Mouse (Mus musculus): ENCODE data around the gene Tmem117.

The Tmem117 gene

GRCm38 (mm10) chr15:95029487-95029875 is 400.4 kb downstream of the Tmem117 start:
- DNase-seq (ENCODE audit: low spot score): no peak

GRCm38 (mm10) chr15:95042437-95042836 is 413.4 kb downstream of the Tmem117 start:
- DNase-seq (ENCODE audit: low spot score): no peak

DNA sequence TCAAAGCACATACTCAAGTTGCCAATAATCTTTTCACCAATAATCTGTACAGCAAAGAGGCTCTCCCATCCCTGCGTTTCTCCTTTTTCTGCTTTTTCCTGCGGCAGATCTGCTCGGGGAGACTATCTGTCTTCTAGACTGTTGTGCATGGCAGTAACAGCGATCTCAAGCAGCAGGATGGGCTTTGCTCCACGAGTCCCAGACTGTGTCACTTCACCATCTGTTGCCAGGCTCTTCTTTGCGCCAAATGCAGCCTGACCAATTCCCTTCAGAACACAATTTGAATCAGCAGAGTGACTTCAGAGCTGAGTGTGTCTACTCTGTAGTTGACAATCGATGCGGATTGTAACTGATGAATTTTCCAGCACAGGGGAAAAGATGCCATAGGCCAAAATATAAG is 415.0 kb downstream of the Tmem117 start:
- peak; percentile 40 for DNase-seq (ENCODE audit: low spot score)

DNA sequence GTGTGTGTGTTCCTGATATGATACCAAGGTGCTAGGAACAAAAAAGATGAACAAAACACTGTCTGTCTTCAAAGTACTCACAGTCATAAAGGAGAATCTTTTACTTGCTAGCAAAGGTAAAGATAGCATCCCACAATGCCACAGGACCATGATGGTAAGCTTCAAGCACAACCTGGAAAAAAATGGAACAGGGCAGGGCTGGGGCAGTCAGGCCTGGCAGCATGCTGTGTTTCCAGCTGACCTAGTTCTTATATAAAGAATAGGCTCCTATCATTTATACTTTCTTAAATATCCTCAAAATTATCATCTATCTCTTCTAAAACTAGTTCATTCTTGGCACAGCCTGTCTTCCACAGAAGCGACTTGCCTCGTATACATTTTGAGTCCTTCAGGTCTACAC is 418.5 kb downstream of the Tmem117 start:
- no peak for DNase-seq (ENCODE audit: low spot score)

DNA sequence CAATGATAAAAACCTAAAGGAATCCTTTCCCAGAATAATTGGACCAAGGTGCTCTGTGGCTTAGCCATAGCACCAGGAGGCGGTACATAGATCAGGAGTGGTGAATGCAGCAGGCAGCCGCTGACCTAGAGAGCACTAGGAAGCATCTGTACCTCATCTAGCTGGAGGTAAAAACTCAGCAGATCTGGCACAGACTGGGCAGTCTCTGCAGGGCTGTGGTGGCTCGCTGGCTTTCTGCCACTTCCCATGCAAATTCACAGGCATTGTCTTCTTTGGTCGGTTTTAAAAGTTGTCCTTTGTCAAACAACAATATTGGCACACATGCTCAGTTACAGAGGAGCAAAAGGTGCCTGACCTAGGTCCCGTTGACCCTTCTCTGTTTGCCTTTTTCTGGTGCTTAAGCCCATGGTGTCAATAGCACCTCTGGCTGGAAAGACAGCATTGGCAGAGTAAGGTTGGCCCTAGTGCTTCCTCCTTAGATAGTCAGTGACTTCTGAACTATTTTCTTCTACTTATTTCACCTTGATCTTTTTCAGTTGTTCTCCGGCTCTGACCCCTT is 420.2 kb downstream of the Tmem117 start:
- DNase-seq (ENCODE audit: low spot score): no peak

DNA sequence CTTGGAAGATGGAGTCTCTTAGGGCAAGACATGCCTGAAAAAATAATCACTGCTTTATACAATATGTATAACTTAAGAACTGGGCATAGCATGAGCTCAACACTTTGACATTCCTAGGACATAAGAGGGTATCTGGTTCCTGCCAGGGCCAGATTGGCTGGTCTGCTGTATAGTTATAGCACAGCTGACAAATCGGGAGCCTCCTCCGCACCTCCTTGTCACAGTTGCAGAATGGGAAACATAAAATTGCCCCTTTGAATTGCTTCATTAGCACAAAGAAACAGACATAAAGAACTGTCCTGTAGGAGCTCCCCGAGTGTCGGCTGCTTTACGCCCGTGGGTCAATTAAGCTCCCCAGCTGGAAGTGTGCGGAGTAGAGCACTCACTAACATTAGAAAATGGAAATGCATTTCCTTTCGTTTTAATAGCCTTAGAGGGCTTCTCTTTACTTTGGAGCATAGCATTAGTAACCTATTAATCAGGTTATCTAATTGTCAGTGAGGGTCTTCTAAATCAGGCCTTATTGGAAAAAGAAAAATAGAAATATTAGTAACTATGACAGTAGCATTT is 426.1 kb downstream of the Tmem117 start:
- DNase-seq (ENCODE audit: low spot score): peak; percentile 36

DNA sequence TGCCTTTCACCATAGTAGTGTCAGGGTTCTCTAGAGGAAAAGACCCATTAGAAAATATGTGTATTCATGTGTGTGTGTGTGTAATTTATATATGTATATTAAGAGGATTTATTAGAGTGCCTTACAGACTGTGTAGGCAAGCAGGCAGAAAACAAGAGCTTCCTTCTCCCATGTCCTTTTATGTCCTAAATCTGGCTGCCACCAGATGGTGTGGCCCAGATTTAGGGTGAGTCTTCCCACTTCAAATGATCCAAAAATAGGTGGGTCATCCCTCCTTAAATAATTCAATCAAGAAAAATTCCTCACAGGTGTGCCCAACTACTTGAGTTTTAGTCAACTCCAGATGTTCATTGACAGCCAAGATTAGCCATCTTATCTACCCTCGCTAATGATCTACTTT is 439.0 kb downstream of the Tmem117 start:
- no peak for DNase-seq (ENCODE audit: low spot score)

DNA sequence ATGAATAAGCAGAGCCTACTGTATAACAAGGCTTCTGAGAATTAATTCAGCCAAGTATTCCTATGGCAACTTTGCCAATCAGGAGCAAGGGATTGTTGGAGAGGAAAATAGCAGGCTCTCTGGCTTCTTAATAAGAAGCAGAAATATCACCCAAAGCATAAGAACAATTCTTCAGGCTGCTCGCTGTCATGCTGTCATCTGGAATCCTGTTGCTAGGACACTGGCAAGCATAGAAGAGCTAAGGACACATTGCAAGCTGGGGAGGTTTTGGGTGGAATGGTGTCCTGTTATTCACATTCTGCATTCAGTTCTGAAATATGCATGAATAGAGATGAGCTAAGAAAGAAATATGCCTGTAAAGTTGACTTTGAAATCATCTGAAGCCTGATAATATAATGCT is 439.8 kb downstream of the Tmem117 start:
- DNase-seq (ENCODE audit: low spot score): peak; percentile 39

- DNase-seq (ENCODE audit: low spot score): no peak
These were observed 441.8 kb downstream of the Tmem117 start for GRCm38 (mm10) chr15:95070881-95071280.

- no peak for DNase-seq (ENCODE audit: low spot score)
These were observed 446.3 kb downstream of the Tmem117 start for GRCm38 (mm10) chr15:95075356-95075755.

- no peak for DNase-seq (ENCODE audit: low spot score)
These were observed 452.6 kb downstream of the Tmem117 start for GRCm38 (mm10) chr15:95081654-95082053.

- DNase-seq (ENCODE audit: low spot score): no peak
These were observed 456.9 kb downstream of the Tmem117 start for GRCm38 (mm10) chr15:95085962-95086361.

DNA sequence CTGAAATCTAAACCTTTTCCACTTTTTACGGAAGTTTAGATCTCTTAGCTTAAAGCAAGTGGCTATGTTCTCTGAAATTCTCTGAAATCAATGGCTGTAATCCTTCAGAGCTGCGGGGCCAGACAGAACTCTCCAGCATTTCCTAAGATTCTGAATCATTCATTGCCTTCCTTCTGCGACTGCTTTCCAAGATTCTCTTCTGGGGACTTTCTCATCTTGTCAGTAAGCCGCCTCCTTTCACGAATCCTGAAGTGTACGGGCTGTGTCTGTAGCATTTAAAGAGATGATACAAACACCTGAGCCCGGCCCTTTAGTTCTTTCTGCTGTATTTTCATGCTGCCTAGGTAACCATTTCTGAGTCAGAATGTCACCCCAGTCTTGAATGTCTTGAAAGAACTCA is 471.1 kb downstream of the Tmem117 start:
- no peak for DNase-seq (ENCODE audit: low spot score)

DNA sequence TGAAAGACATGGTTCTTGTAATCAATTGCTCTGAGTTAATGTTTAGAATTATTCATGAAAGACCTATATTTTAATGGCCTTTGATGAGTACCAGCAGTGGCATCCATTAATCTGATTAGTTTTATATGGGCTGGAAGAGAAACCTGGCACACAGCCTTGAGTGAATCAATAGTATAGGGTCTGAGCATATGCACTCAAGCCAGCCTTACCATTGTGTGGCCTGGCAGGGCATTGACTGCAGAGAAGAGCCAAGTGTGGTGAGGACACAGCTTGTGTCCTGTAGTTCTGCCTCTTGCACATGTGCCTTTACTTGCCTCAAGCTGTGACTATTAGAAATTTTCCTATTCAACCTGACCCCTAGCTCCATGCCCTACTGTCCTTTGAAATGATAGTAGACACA is 472.5 kb downstream of the Tmem117 start:
- no peak for DNase-seq (ENCODE audit: low spot score)

DNA sequence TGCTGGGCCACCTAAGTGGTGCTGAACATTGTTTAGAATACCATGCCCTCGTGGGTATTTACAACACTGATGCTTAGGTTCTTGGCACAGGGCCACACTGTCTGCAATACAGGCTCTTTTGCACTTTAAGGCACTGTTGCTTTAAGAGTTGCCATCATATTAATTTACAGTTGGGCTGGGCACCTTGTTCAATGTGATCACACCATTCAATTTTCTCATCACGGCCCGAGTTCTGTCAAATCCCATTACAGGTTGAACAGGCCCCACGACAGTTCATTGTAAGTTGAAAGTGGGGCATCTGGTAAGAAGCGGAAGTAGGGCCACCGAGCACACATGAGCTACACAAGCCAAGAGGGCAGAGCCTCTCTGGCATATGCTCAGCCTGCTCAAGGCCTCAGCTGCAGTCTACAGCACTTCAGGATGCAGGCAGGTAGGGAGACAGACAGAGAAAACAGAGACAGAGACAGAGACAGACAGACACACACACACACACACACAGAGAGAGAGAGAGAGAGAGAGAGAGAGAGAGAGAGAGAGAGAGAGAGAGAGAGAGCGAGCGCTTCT is 478.3 kb downstream of the Tmem117 start:
- no peak for DNase-seq (ENCODE audit: low spot score)

DNA sequence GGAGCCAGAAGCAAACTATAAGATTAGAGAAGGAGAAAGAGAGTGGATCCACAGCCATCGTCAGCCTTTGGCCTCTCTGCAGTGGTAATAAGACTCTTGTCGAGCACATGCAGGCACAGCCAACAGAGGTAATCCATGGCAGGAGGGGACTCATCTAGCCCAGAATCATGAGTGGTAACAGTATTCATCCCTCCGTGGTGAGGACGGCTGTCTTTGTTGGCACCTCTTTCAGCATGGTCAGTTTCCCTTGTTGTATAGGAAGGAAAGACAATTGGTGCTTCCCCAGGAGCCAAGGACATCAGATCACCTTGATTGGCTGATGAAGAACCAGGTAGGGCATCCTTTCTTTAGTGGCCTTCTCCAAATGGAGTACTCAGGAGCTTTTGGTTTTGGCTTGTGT is 479.6 kb downstream of the Tmem117 start:
- DNase-seq (ENCODE audit: low spot score): no peak

DNA sequence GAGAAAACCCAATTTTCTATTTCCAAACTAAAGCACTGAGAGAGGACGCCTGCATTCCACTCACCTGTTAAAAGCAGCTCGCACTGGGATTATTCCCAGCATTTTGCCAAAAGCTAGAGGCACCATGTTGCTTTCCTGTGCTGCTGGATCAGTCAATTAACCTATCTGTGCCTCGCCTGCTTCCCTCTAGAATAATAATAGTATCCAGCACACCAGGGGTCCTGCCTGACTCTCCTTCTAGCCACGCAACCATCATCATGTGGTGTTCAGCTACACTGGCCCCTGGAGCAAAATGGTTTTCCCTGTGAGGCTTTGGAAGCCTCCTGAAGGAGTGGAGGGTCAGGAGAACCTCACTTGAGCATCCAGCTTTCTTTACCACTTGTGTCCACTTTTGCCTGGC is 502.4 kb downstream of the Tmem117 start:
- DNase-seq (ENCODE audit: low spot score): no peak

DNA sequence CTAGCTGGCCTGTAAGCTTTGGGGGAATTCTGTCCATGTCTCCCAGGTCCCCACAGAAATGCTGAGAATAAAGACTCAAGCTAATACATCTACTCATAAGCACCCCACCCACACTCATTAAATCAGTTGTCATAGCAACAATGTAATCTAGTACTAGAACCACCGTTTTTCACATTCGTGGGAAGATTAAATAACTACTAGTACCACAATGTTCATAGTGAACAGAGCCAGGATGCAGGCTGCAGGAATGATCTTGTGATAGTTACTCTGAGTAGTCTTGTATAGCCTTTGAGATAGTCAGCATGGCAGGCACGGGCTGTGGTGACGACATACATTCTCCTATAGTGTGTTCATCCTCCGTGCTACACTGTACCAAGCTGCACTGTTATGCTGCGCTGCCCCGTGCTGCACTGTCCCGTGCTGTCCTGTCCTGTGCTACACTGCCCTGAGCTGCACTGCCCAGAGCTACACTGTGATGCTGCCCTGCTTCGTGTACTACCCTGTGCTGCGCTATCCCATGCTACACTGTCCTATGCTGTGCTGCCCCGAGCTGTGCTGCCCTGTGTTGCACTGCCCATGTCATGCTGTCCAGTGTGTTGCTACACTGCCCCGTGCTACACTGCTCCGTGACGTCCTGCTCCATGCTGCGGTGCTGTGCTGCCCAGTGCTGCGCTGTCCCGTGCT is 507.0 kb downstream of the Tmem117 start:
- DNase-seq (ENCODE audit: low spot score): peak; percentile 36

DNA sequence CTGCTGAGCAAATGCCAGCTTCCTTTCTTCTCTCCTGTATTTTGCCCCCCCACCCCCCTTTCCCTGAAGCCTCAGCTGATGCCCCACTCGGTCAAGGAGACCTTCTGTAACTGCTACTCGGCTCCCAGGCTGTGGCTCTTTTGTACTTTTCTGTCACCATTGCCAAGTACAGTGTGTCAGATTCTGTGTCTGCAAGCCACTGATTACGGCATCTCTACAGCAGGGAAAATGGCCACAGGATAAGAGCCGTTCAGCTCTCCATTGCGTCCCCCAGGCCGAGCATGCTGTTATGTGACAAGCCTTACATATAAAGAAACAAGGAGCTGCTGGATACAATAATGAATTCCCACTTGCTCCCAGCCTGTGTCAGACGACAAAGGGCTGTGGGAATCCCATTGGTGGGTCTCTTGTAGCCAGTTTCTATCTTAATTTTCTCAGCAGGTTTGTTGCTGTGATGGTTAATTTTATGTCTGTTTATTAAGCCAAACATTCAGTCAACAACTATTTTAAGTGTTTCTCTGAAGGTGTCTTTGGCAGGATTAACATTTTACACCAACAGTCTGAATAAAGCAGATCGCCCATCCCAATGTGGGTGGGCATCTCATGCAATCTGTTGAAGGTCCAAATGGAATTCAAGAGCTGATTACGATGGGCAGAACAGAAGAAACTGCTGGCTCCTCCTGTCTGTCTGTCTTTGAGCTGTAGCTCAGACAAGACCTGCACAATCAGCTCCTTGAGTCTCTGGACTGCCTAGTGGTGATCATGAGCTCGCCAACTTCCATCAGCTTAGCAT is 508.2 kb downstream of the Tmem117 start:
- DNase-seq (ENCODE audit: low spot score): no peak

DNA sequence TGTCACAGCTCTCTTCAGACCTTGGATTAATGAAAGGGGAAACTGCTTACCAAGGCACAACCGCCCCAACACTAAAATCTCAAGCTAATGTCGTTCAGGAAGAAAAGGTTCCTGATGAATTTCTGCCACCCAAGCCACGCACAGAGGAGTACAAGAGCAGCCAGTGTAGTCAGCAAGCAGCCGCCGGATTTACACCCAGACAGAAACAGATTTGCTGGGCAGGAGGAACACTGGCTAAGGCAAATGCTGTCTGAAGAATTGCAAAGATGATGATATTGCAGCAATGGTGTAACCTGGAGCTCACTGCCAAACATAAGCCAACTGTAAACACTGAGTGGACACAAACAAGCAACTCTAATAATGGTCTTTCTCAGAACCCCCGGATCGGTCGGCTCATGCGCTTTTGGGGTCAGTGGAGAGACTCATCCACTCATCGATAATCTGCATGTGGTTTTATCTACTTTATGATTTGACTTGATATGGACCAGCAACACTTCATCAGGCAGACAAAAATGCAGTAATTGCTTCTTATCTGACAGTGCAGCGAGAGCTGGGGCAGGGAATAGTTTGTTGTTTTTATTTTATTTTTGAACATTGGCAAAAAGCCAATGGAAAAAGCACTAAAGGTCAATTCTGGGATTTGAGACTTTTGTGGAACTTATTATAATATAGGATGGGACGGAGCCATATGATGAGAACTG is 509.8 kb downstream of the Tmem117 start:
- DNase-seq (ENCODE audit: low spot score): no peak

- DNase-seq (ENCODE audit: low spot score): no peak
These were observed 515.1 kb downstream of the Tmem117 start for GRCm38 (mm10) chr15:95144131-95144530.

- no peak for DNase-seq (ENCODE audit: low spot score)
These were observed 516.1 kb downstream of the Tmem117 start for GRCm38 (mm10) chr15:95145118-95145517.

All from layer of hippocampus, adult 9-10 months (tissue).